Mouse (Mus musculus): ENCODE results near the gene Cpne7. TPM values are rescaled to one million over a fixed set of nuclear protein-coding genes. Genes with fewer than 3 reads are reported as not detected.

The Cpne7 gene
- total RNA-seq (2012; rRNA removed) (0.08 TPM in 1 of 2 replicates, not detected in the other), total RNA-seq (2014; rRNA removed) (not detected in 2 replicates), polyA plus RNA-seq (2012; ENCODE audit: insufficient read length, low read depth) (not detected in 2 replicates)

GRCm38 (mm10) chr8:123117127-123117731, at the start of gene Cpne7:
TSS of gene Cpne7 (plus strand) at chr8:123117374.
- Histone ChIP-seq H3K27me3 (replicated peaks) (peaks cover 73% of the 10 kb centered on the region), H3K9me3 (replicated peaks; ENCODE audit: low read length) (no peaks in the 10 kb centered on the region), H3K9ac (ENCODE audit: insufficient read depth, low read depth) (no peak within 1 kb of the TSS), H3K4me1 (ENCODE audit: control insufficient read depth in 1 of 2, insufficient read depth in 2 of 2) (no peaks in the 10 kb centered on the region), H3K79me2 (replicated peaks; ENCODE audit: control insufficient read depth, extremely low read depth, insufficient read depth, poor library complexity, severe bottlenecking) (no peaks in the 10 kb centered on the region), H3K4me2 (ENCODE audit: insufficient read depth, low read depth, poor library complexity, severe bottlenecking) (peak within 1 kb of the TSS; percentile 17), H3K36me3 (replicated peaks in 1 of 2; ENCODE audit: control insufficient read depth in 1 of 2, insufficient read depth in 1 of 2, low read length in 1 of 2) (no peaks in the 10 kb centered on the region), H3K4me3 (replicated peaks in 1 of 3; ENCODE audit: low read depth in 2 of 3, low read length in 2 of 3, poor library complexity in 1 of 3) (no peak within 1 kb of the TSS), H3K27ac (ENCODE audit: insufficient read depth, low read depth) (no peak within 1 kb of the TSS)
- dilution Hi-C loops (cut with MboI; ENCODE audit: extremely low pct_ligation_motif_present, extremely low pct_unique_long_range_greater_than_20kb, low sequenced_read_pairs) = no loop called here
- TF ChIP-seq CHD2 (IDR thresholded peaks at IDR 0.05; ENCODE audit: low read length) (no peak), ZKSCAN1 (IDR thresholded peaks at IDR 0.05; ENCODE audit: borderline replicate concordance, low read depth, low read length) (no peak), ZMIZ1 (IDR thresholded peaks at IDR 0.05; ENCODE audit: low read depth, low read length) (no peak), MYC (IDR thresholded peaks at IDR 0.05; ENCODE audit: low read depth, low read length) (no peak), IRF4 (IDR thresholded peaks at IDR 0.05; ENCODE audit: low read depth, low read length) (no peak), BHLHE40 (IDR thresholded peaks at IDR 0.05; ENCODE audit: low read depth, low read length) (no peak), ZC3H11A (IDR thresholded peaks at IDR 0.05; ENCODE audit: low read depth, low read length) (no peak)
- in situ Hi-C loops (cut with MboI; ENCODE audit: low pct_ligation_motif_present, low pct_unique_long_range_greater_than_20kb, low sequenced_read_pairs) = no loop called here
- no peak for DNase-seq (ENCODE audit: extremely low read depth)

GRCm38 (mm10) chr8:123071176-123071575, 46.0 kb upstream of the Cpne7 start:
- no peak overlapping the region for H3K4me3 ChIP-seq (replicated peaks in 1 of 3; ENCODE audit: low read depth in 2 of 3, low read length in 2 of 3, poor library complexity in 1 of 3)
- TF ChIP-seq MXI1 (IDR thresholded peaks at IDR 0.05; ENCODE audit: low read depth, low read length) (no peak), CHD1 (IDR thresholded peaks at IDR 0.05; ENCODE audit: low read depth, low read length) (no peak), SIN3A (IDR thresholded peaks at IDR 0.05; ENCODE audit: low read length) (no peak), MYC (IDR thresholded peaks at IDR 0.05; ENCODE audit: low read depth, low read length) (no peak), NELFE (IDR thresholded peaks at IDR 0.05; ENCODE audit: low read depth, low read length) (no peak)
- peaks cover 5 to 16% of the 10 kb centered on the region in 2 experiments for H3K4me1 ChIP-seq (ENCODE audit: control insufficient read depth in 1 of 2, insufficient read depth in 2 of 2)
- no peak overlapping the region for H3K4me2 ChIP-seq (ENCODE audit: insufficient read depth, low read depth, poor library complexity, severe bottlenecking)
- in situ Hi-C loops (cut with MboI; ENCODE audit: low pct_ligation_motif_present, low pct_unique_long_range_greater_than_20kb, low sequenced_read_pairs) = no loop called here
- no peak overlapping the region for H3K9ac ChIP-seq (ENCODE audit: insufficient read depth, low read depth)
- H3K9me3 ChIP-seq (replicated peaks; ENCODE audit: low read length) = no peaks in the 10 kb centered on the region
- H3K79me2 ChIP-seq (replicated peaks; ENCODE audit: control insufficient read depth, extremely low read depth, insufficient read depth, poor library complexity, severe bottlenecking) = peaks cover 7% of the 10 kb centered on the region
- peaks cover 28 to 77% of the 10 kb centered on the region in 2 experiments for H3K36me3 ChIP-seq (replicated peaks in 1 of 2; ENCODE audit: control insufficient read depth in 1 of 2, insufficient read depth in 1 of 2, low read length in 1 of 2)
- no peak for DNase-seq (ENCODE audit: extremely low read depth)
- H3K27ac ChIP-seq (ENCODE audit: insufficient read depth, low read depth) = no peak overlapping the region
- dilution Hi-C loops (cut with MboI; ENCODE audit: extremely low pct_ligation_motif_present, extremely low pct_unique_long_range_greater_than_20kb, low sequenced_read_pairs) = no loop called here
- H3K27me3 ChIP-seq (replicated peaks) = no peaks in the 10 kb centered on the region

- no peaks in the 10 kb centered on the region for H3K27me3 ChIP-seq (replicated peaks)
- TF ChIP-seq ZMIZ1 (IDR thresholded peaks at IDR 0.05; ENCODE audit: low read depth, low read length) (no peak), MEF2A (IDR thresholded peaks at IDR 0.05; ENCODE audit: borderline replicate concordance, low read depth, low read length) (no peak), SMC3 (IDR thresholded peaks at IDR 0.05; ENCODE audit: low read depth, low read length) (no peak), MXI1 (IDR thresholded peaks at IDR 0.05; ENCODE audit: low read depth, low read length) (no peak), POLR2A (IDR thresholded peaks at IDR 0.05; ENCODE audit: low read depth, low read length) (no peak), EP300 (IDR thresholded peaks at IDR 0.05; ENCODE audit: low read length) (no peak), ELF1 (IDR thresholded peaks at IDR 0.05; ENCODE audit: low read depth, low read length) (no peak), IRF4 (IDR thresholded peaks at IDR 0.05; ENCODE audit: low read depth, low read length) (no peak), RCOR1 (conservative IDR thresholded peaks at IDR 0.05; ENCODE audit: low read depth, low read length) (no peak), NRF1 (IDR thresholded peaks at IDR 0.05; ENCODE audit: low read depth, low read length) (no peak)
- H3K4me3 ChIP-seq (replicated peaks in 1 of 3; ENCODE audit: low read depth in 2 of 3, low read length in 2 of 3, poor library complexity in 1 of 3) = no peak overlapping the region
- H3K9ac ChIP-seq (ENCODE audit: insufficient read depth, low read depth) = no peak overlapping the region
- H3K9me3 ChIP-seq (replicated peaks; ENCODE audit: low read length) = no peaks in the 10 kb centered on the region
- no peaks in the 10 kb centered on the region for H3K79me2 ChIP-seq (replicated peaks; ENCODE audit: control insufficient read depth, extremely low read depth, insufficient read depth, poor library complexity, severe bottlenecking)
- H3K36me3 ChIP-seq (replicated peaks in 1 of 2; ENCODE audit: control insufficient read depth in 1 of 2, insufficient read depth in 1 of 2, low read length in 1 of 2) = peaks cover 58 to 93% of the 10 kb centered on the region in 2 experiments
- no peak overlapping the region for H3K27ac ChIP-seq (ENCODE audit: insufficient read depth, low read depth)
- no peak for DNase-seq (ENCODE audit: extremely low read depth)
- no peaks in the 10 kb centered on the region for H3K4me1 ChIP-seq (ENCODE audit: control insufficient read depth in 1 of 2, insufficient read depth in 2 of 2)
- no peak overlapping the region for H3K4me2 ChIP-seq (ENCODE audit: insufficient read depth, low read depth, poor library complexity, severe bottlenecking)
- in situ Hi-C loops (cut with MboI; ENCODE audit: low pct_ligation_motif_present, low pct_unique_long_range_greater_than_20kb, low sequenced_read_pairs) (no loop called here), dilution Hi-C loops (cut with MboI; ENCODE audit: extremely low pct_ligation_motif_present, extremely low pct_unique_long_range_greater_than_20kb, low sequenced_read_pairs) (no loop called here)
Measured at GRCm38 (mm10) chr8:123077213-123077612, 40.0 kb upstream of the Cpne7 start.

All from CH12.LX (cell line).